Mouse (Mus musculus) layer of hippocampus, postnatal 36 days (tissue): ENCODE results near the gene Mrtfa. TPM values are rescaled to one million over a fixed set of nuclear protein-coding genes. Genes with fewer than 3 reads are reported as not detected.

Experiments
- DNase-seq, 2 experiments: peaks; one replicate each; pipeline ENCODE4 v3.0.0; 2022
- total RNA-seq, 2 experiments: library from RNA; stranded (reverse); gene quantifications; 2 replicates each; pipeline ENCODE4 v1.2.3; 2021

Gene Mrtfa
- total RNA-seq, 2 experiments from 2014 or later, result 96.1 to 121 TPM

- peak; percentile 43 to 44 for DNase-seq
Observed at GRCm38 (mm10) chr15:81099269-81099668, 91.3 kb downstream of the Mrtfa start.

GRCm38 (mm10) chr15:81098689-81099088 lies 91.9 kb downstream of the Mrtfa start:
- DNase-seq, result no peak

DNA sequence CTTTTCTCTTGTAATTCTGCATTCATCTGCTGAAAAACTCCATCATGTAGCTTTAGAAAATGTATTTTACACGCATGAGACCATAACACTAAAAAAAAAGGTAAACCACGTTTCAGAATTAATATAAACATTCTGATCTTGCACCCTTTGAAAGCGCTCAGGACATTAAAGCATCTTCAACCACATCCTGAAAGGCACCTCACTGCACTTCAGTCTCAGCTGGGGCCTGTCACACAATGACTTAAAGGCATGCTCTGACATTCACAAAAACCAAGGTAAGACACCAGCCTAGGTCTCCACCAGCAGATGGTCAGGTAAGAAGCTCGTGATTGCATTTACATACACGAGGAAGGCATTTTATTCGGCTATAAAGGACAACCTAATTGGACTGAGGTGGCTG lies 92.7 kb downstream of the Mrtfa start:
- DNase-seq, result no peak

DNA sequence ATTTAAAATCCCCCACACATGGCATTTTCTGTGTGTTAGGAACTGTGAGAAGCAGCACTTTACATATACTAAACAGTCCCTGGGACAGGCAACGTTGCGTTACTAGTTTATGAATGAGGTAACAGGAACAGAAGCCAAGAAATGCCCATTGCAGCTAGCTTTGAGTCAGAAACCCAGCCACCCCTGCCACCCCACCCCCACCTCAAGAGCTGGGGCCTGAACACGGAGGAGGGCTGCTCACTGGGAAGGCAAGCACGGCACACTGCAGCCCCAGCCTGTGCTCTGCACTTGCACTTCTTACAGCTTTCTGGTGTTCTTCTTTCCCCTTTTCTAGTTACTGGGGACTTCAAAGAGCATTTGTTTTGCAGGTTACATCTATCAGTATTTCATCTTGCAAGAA lies 93.1 kb downstream of the Mrtfa start:
- DNase-seq, result no peak

GRCm38 (mm10) chr15:81096329-81097055 lies 94.1 kb downstream of the Mrtfa start:
- DNase-seq, result no peak

DNA sequence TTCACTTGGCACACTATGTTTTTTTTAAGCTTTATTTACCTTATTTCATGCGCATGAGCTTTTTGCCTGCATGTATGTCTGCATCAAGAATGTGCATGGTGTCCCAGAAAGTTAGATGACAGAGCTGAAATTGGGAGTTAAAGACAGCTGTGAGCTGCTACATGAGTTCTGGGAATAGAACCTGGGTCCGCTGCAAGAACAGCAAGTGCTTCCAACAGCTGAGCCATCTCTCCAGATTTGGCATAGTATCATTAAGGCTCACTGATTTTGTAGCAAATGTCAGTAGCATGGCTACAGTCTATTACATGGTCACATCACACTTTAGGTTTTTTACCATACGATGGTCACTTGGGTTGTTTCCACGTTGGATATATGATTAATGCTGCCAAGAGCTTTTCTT lies 97.5 kb downstream of the Mrtfa start:
- DNase-seq, result no peak

DNA sequence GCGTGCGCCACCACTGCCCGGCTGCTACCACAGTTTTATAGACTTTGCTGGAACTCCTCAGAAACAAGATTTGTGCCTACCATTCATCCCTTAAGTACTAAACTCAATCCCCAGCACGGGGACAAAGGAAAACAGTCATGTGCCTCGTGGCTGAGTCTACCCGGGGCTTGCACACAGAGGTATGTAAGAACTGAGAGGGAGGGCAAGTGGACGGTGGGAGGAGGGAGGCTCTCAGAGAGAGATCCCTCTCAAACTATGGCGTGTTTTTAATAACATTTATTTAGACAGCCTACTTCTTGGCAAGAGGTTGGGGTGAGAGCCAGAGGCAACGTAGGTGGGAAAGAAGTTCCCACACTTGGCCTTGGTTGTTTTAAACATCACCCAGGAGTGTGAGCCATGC lies 98.8 kb downstream of the Mrtfa start:
- DNase-seq, result no peak

GRCm38 (mm10) chr15:81087529-81087928 lies 103.0 kb downstream of the Mrtfa start:
- no peak for DNase-seq

GRCm38 (mm10) chr15:81086644-81087480 lies 103.7 kb downstream of the Mrtfa start:
- DNase-seq, result no peak

GRCm38 (mm10) chr15:81083826-81084225 lies 106.7 kb downstream of the Mrtfa start:
- no peak for DNase-seq

GRCm38 (mm10) chr15:81083281-81083680 lies 107.3 kb downstream of the Mrtfa start:
- no peak for DNase-seq

- DNase-seq, result no peak
Observed at GRCm38 (mm10) chr15:81081216-81081615, 109.3 kb downstream of the Mrtfa start.

GRCm38 (mm10) chr15:81080405-81080804 lies 110.2 kb downstream of the Mrtfa start:
- no peak for DNase-seq

DNA sequence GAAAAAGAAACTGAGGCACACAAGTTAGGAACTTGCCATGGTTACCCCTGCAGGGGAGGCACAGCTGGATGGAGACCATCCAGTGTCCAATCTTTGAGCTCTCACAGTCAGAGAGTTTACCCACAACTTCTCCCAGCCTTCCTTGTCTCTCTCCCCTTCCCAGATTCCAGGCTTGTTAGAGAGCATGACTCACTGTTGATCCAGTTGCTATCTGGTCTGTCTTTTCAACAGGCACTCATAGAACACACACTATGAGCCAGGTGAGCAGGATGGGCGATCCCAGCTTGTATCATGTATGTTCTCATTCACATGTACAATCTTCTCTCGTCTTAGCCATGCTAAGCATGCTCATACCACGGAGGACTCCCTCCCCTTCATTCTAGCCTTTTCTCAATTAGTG lies 111.3 kb downstream of the Mrtfa start:
- no peak for DNase-seq

DNA sequence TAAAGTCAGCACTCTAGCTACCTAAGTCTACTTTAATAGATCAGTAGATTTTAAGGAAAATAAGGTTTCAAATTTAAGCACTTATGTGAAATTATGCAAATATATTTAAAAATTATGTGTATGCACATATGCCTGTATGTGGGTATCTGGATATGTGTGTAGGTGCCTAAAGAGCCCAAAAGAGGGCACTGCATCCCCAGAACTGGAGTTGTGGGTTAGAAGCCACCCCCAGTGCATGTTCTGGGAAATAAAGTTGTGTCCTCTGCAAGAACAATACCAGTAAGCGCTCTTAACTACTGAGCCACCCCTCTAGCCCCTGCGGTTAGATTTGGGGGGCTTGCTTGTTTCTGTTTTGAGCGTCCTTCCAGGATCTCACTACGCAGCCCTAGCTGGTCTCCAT lies 113.0 kb downstream of the Mrtfa start:
- DNase-seq, result no peak

GRCm38 (mm10) chr15:81074543-81074942 lies 116.0 kb downstream of the Mrtfa start:
- no peak for DNase-seq

DNA sequence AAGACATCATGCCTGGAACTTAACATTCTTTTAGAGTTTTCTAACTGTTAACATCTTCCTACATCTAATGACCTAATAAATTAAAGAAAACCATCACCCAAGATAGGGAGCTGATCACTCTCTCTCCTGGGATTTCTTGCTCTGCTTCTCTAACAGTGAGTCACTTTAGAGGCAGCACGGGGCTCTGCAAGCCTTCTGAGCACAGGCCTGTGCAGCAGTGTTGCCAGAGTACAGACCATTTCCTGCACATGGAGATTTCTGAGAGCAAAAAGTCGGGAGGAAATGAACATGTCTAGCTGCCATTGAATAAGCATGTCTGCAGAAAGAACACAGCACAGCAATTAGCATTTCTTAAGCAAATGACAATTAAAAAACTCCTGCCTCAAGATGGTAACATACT lies 116.8 kb downstream of the Mrtfa start:
- no peak for DNase-seq

DNA sequence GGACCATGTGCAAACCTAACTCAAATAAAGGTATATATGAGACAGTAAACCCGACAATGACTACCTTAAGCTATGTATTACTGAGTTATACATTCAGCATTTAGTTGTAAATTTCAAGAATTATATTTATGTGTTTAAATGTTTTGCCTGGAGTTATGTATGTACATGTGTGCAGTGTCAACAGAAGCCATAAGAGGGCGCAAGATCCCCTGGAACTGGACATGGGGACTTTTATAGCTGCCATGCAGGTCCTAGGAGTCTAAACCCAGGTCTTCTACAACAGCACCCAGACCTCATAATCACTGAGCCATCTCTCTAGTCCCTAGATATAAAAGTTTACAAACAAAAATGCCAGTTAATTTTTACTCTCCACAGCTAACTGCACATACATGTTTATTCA lies 117.8 kb downstream of the Mrtfa start:
- DNase-seq, result no peak

GRCm38 (mm10) chr15:81070470-81070869 lies 120.1 kb downstream of the Mrtfa start:
- no peak for DNase-seq

DNA sequence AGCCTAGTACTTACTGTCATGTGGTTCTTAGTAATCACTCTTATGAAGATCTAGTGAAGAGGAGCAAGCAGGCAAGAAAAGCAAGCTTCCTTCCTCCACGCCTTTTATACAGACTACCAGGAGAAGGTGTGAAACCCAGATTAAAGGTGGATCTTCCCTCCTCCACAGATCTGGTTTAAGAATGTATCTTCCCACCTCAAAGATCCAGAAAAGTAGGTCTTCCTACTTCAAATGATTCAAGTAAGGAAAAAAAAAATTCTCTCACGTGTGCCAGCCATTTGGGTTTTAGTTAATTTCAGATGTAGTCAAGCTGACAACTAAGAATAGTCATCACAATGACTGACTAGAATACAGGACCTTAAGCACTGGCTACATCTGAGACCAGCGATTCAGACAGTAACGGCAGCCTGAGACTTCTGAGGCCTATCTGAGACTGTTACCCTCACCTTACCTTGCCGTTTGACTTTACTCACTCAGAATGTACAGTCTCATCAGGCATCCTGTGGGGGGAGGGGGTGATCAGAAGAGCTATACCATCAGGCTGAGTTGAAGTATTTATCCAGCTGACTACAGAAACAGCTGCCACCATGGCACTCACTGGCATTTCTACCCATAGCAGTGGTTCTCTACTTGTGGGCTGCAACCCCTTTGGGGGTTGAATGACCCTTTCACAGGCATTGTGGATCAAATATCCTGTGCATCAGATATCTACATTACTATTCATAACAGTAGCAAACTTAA lies 121.7 kb downstream of the Mrtfa start:
- DNase-seq, result no peak

GRCm38 (mm10) chr15:81067761-81068160 lies 122.8 kb downstream of the Mrtfa start:
- no peak for DNase-seq

DNA sequence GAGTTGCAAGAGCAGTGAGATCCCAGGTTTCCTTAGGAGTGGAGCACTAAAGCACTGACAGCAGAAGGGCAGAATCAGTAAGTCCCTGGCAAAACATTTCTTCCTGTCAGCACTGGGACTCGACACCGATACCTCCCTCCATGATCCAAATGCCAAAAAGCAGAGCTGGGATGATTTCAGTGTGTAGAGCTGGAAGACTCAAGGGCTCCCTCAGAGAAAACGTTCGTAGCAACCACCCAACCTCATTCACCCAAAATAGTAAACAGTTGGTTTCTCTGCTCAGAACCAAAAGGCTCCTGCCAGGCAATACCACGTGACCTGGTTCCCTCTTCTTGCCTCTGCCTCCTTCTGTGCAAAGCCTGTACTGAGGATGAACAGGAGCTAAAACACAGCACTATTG lies 123.6 kb downstream of the Mrtfa start:
- peak in 1 of 2 experiments; percentile 32 for DNase-seq

GRCm38 (mm10) chr15:81064661-81065060 lies 125.9 kb downstream of the Mrtfa start:
- no peak for DNase-seq
